Mouse (Mus musculus): ENCODE measurements around the gene Skint8. TPM values are rescaled to one million over a fixed set of nuclear protein-coding genes. Genes with fewer than 3 reads are reported as not detected.
"Not testable (repeated sequence)": the region's sequence is repeated elsewhere in the genome, so short reads cannot be mapped to it uniquely, and the experiment has no call there.

Skint8 gene
- polyA plus RNA-seq, 1 experiment from 2014 or later: not detected

DNA sequence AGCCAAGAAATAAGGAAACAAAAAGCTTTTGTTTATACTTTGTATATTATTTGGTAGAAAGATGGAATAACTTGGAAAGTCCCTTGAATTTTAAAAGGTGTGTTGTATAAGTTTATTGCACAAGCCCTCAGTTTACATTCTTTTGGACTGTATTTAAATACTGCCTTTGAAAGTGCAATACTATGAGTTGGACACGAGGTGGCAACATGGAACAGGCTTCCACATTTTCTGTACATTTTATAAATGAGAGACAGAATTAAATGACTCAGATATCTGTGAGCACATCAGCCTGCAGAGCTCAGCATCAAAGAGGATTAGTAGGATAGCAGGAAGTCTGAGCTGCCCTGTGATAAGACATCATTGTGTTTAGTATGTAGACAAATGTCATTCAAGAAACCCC lies 42.1 kb downstream of the Skint8 start:
- Histone ChIP-seq H3K9me3 (replicated peaks) (no peaks in the 10 kb centered on the region), H3K9ac (no peak overlapping the region), H3K4me2 (no peak overlapping the region), H3K4me1 (replicated peaks) (no peaks in the 10 kb centered on the region), H3K27ac (replicated peaks) (no peak overlapping the region), H3K36me3 (replicated peaks) (no peaks in the 10 kb centered on the region), H3K27me3 (no peaks in the 10 kb centered on the region), H3K4me3 (replicated peaks) (no peak overlapping the region)
- no peak for ATAC-seq (ENCODE audit: insufficient read depth)
- 13% methylated on average over 1 of the region's 1 CpGs for WGBS (ENCODE audit: insufficient replicate concordance)

GRCm38 (mm10) chr4:111963241-111963640 lies 44.0 kb downstream of the Skint8 start:
- not testable (repeated sequence) for H3K4me1 ChIP-seq (replicated peaks); H3K36me3 ChIP-seq (replicated peaks); H3K9ac ChIP-seq; H3K4me3 ChIP-seq (replicated peaks); ATAC-seq (ENCODE audit: insufficient read depth); H3K27me3 ChIP-seq; H3K4me2 ChIP-seq; H3K27ac ChIP-seq (replicated peaks); H3K9me3 ChIP-seq (replicated peaks)
- 38% methylated on average over 1 of the region's 1 CpGs for WGBS (ENCODE audit: insufficient replicate concordance)

DNA sequence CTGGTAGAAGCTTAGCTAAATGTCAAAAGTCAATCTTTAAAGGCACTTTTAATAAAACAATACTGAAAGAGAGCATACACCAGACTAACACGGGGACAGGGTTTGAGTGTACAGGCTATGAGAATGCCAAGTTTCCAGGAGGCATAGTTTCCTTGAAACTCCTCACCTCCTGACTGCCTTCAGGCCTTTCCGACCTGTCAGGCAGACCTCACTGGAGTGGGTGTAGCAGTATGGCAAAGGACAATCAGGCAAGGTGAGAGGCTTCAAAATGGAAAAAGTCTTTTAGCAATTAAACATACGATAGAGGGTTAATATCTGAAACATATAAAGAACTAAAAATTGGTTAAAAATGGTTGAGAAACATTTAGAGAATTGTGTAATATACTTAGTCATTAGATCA lies 44.5 kb downstream of the Skint8 start:
- 44% methylated on average over 3 of the region's 3 CpGs for WGBS (ENCODE audit: insufficient replicate concordance)
- no peak overlapping the region for H3K9ac ChIP-seq
- no peaks in the 10 kb centered on the region for H3K36me3 ChIP-seq (replicated peaks)
- H3K27ac ChIP-seq (replicated peaks): no peak overlapping the region
- H3K9me3 ChIP-seq (replicated peaks): no peaks in the 10 kb centered on the region
- no peak overlapping the region for H3K4me3 ChIP-seq (replicated peaks)
- H3K27me3 ChIP-seq: no peaks in the 10 kb centered on the region
- H3K4me1 ChIP-seq (replicated peaks): no peaks in the 10 kb centered on the region
- no peak overlapping the region for H3K4me2 ChIP-seq
- ATAC-seq (ENCODE audit: insufficient read depth): no peak

- Histone ChIP-seq H3K4me2 (no peak within 1 kb of the TSS), H3K9me3 (replicated peaks) (no peaks in the 10 kb centered on the region), H3K36me3 (replicated peaks) (no peaks in the 10 kb centered on the region), H3K9ac (no peak within 1 kb of the TSS), H3K4me1 (replicated peaks) (no peaks in the 10 kb centered on the region), H3K4me3 (replicated peaks) (no peak within 1 kb of the TSS), H3K27me3 (no peaks in the 10 kb centered on the region), H3K27ac (replicated peaks) (no peak within 1 kb of the TSS)
- ATAC-seq (ENCODE audit: insufficient read depth): no peak
- 67% methylated on average over 1 of the region's 1 CpGs for WGBS (ENCODE audit: insufficient replicate concordance)
Observed at GRCm38 (mm10) chr4:111972623-111973022, 53.4 kb downstream of the Skint8 start, which contains the start of gene Skint7. Gene Skint7, plus strand, starts transcription at chr4:111972923.

Other genes with a start within 250 kb of the Skint8 start
- gene Spata6, start 199.4 kb upstream of the Skint8 start, polyA plus RNA-seq (2015; fragmentation: Nextera tagmentation; extraction: Ambion mirVana): 2.8 and 3.7 TPM in 2 replicates
- gene Slc5a9, start 16.5 kb upstream of the Skint8 start, polyA plus RNA-seq (2015; fragmentation: Nextera tagmentation; extraction: Ambion mirVana): 0.24 TPM in 1 of 2 replicates, not detected in the other
- not detected in 2 replicates for gene Skint7, start 53.5 kb downstream of the Skint8 start, polyA plus RNA-seq (2015; fragmentation: Nextera tagmentation; extraction: Ambion mirVana)
- gene Skint1, start 86.9 kb downstream of the Skint8 start, polyA plus RNA-seq (2015; fragmentation: Nextera tagmentation; extraction: Ambion mirVana): not detected in 2 replicates
- not detected in 2 replicates for gene Skint4, start 152.6 kb downstream of the Skint8 start, polyA plus RNA-seq (2015; fragmentation: Nextera tagmentation; extraction: Ambion mirVana)

Measured in liver, embryonic 15.5 days (tissue).